Mouse (Mus musculus): ENCODE data around the gene Kif5c.
A peak's percentile ranks its signal among the peaks of the same experiment; 100 is the strongest.

The Kif5c gene

DNA sequence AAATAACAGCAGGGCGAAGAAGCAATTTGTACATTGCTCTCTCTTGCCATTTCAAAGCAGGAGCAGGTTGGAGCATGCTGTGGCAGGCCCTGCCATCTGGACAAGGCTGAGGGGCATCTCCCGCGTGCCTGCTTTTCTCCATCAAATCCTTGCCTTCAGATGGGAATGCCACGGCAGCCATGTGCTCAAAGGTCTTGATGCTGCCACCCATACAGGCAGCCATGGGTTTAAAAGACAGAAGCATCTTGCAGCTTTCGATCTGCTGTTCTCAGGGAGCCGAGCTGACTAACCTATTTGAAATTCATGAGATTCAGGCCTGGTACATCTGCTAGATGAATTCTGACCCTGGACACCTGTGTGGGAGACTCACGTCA, 53.4 kb downstream of the Kif5c start:
- peak; percentile 48 for DNase-seq

DNA sequence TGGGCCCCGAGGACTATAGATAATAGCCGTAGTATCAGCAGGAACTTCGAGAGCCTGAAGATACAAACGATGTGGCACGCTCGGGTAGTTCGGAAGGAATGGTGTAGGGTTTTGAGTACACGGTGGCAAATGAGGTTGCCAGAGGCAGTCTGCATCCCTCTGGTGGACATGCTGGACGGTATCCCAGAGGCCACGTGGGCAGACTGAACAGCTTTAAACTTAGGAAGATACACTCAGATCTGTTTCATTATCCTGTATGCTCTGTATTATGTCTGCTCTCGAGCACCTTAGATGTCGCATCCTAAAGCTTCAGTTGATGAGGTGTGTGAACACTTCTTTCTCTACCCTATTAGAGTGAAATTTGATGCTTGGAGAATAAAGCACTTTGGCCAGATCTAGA, 56.9 kb downstream of the Kif5c start:
- DNase-seq = no peak

DNA sequence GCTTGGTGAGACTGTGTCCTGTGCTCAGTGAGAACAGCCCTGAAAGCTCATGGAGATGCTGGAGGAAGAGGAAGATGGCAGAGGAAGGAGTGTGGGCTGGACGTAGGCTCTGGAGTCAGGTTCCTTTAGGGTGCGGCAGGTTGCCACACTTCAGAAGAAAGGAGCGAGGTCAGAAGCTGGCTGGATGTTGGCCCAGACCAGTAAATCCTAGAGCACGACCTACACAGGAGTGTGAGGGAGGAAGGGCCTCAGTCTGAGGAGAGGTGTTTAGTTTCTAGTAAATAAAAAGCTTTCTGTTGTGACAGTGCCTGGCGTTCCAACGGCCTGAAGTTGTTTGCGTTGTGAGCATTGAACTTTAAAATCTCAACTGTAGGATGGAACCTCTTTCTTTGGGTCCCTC, 59.3 kb downstream of the Kif5c start:
- DNase-seq = peak; percentile 34

DNA sequence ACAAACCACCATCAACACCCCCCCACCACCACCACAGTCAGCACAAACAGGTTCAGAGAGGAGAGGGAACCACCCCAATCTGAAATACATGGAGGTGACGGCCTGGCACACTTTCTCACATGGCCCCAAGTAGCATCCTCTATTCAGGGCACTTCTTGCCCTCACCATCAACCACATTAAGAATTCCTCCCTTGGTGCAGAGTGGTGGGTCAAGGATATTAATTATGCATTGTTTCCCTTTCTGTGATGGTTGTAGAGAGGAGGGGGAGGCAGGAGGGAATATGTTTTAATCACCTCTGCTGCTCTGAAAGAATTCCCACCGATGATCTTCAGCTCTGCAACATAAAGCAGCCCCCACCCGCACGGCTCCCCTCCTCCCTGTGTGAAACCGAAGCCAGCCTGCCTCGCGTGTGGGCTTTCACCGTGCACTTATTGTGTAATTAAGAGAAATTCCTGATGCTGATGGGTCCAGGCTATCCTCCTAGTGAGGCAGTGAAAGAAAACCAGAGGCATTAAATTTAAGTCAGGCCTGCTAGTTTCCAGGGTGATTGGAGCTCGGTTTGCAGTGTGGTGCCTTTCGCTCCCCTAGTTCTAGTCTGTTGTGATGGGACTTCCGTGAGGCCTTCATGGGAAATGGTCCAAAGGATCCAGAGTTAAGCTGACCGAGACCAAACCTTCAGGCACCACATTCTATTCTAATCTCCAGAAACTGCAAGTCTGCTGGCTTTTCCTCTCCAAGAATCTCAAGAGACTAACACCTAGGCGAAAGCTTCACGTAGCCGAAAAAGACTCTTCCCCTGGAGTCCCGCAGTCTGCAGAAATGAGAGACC, 60.3 kb downstream of the Kif5c start:
- DNase-seq = peak; percentile 75

DNA sequence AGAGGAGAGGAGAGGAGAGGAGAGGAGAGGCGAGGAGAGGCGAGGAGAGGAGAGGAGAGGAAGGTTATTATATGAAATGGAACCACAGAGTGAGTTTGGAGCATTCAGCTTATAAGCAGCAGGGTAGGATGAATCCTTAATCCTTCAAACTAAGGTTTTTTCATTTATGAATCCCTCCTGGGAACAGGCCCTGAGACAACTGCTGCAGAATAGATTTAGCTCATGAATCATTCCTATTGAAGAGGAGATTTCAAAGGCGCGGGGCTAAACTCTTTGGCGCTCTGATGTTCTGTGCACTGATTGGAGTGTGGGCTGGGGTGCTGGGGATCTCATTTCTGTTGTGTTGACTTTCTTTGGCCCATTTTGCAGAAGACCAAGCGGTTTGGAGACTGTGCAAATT, 63.7 kb downstream of the Kif5c start:
- DNase-seq = peak; percentile 33

DNA sequence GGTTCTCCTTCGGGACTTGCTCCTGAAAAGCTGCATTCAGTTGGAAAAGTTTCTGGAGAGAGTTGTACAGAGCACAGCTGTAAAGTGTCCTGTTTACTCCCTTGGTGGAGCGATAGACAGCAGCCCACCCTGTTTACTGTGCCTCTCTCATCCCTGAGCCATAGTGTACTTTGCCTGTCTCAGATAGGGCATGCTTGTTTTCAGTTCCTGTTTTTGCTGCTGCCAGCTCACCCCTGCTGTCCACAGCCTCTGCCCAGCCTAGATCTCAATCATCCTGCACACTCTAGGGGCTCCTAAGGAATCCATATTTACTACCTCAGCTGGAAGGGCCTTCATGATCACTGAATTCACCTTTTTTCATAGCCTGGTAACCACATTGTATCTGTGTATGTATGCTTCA, 65.7 kb downstream of the Kif5c start:
- DNase-seq = no peak

DNA sequence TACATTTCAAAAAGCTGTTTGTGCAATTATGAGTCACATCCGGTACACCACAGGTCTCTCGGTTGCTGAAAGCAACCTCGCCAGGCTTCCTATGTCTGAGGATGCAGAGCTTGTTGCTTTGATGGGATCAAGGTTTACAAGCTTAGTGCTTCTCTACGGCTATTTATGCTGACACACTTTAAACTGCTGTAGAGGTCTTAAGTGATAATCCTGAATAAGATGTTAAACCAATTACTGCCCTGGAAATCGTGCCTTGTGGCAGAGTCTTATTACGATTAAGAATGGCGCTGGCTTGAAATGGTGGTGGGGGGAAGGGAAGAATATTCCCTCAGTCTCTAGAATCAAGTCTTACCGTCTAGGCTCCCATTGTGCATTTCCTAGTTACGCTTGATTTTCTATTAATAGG, 71.3 kb downstream of the Kif5c start:
- peak; percentile 30 for DNase-seq

DNA sequence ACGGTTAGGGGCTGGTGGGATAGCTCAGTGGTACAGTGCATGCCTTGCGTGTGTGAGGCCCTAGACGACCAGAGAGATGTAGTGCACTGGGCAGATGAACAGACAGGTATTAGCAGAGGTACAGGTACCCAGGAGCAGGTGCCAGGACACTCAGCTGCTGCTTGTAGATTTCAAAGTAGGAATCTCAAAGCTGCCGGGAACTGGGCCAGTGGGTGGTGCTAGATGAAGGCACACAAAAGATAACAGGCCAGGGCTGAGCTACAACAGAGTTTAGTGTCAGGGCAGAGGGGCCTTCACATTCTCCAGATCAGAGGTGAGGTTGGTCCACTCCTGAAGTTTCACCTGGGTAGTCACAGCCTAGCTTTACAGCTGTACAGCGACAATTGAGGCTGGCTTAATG, 72.3 kb downstream of the Kif5c start:
- DNase-seq = peak; percentile 66

DNA sequence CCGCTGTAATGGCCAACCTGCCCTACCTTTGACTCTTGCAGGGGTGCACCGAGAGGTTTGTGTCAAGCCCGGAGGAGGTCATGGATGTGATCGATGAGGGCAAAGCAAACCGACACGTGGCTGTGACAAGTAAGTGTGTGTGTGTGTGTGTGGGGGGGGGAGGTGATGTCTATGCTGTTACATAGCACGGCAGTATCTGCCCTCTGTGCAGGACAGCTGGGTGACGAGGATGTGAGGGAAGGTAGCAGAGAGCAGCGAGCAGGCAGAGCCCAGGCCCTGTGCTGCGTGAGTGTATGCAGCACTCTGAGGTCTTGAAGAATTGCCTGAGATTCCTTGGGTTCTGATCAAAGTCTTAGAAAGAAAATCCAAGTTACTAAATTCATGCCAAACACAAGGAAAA, 75.6 kb downstream of the Kif5c start:
- peak; percentile 41 for DNase-seq

DNA sequence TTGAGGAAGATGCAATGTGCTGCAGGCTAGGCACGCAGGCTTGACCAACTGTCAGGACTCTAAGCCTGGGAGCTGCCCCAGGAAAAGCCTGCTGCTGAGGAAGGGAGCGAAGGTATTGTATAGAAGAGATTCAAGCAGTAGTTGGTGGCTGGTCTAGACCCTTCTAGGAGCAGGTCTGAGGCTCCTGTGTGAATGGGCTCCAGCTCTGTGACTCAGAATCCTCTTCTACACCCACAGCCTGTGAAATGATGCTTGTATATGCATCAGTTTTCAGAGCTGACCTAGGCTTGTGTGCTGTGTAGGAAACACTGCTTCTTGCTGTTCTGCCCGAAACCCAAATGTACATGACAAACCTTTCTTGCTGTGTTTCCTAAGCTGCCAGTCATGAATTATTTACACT, 76.4 kb downstream of the Kif5c start:
- DNase-seq = peak; percentile 66

DNA sequence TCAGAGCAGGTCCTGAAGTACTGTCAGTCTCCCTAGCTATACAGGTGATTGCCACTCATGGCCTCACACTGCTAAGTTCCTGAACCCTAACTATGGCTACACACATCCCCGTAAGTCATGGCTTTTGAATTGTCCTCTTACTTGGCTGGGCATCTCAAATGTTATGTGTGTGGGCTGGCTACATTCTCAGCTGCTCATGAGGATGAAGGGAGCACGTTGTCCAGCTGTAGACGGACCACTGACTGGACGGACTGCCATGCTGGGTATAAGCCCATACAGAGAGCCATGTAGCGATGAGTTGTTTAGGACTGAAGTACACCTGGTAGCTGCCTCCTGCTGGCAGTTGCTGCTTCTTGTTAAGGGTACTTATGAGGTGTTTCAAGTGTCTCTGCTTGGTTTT, 79.8 kb downstream of the Kif5c start:
- no peak for DNase-seq

DNA sequence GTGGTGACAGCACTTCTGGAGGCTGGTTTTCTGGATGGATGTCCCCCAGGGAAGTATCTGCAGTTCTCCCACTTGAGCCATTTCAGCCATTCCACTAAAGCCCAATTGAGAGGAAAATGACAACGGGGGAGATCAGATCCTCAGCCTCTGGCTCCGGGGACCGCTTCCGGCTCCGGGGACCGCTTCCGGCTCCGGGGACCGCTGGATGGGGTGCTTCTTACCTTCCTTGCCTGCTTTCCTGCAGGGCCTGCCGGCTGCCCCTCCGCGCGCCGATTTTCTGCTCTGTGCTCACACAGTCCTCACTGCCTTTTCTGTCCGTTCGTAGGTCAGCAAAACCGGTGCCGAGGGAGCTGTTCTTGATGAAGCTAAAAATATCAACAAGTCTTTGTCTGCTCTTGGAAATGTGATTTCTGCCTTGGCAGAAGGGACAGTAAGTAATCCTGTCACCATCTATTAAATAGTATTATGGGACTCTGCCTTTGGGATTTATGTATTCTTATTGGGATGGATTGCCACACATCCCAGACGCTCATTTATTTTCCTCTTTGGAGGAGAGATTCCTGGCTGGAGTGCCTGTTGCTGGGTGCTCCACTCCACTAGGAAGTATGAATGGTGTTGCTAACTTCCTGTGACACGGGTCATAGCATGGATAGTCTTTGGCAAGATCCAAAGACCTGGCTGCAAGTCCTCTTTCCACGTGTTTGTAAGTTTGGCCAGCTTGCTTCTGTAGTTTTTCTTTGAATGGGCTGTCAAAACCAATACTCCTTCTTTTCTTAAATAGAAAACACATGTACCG, 81.3 kb downstream of the Kif5c start:
- no peak for DNase-seq

DNA sequence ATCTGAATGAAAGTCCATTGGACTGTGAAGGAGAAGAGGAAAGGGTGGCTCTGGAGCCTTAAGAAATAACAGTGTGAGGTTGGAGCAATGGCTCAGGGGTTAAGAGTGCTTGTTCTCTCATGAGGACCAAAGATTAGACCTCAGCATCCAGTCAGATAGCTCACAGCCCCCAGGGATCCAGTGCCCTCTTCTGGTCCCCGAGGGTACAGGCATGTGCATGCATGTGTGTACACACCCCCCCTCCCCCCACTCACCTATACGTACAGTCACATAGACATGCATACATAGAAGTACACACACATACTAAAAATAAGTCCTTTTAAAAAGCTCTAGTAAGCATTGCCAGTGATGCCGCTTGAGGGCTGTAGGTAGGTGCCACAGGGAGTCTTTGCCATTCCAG, 91.1 kb downstream of the Kif5c start:
- no peak for DNase-seq

DNA sequence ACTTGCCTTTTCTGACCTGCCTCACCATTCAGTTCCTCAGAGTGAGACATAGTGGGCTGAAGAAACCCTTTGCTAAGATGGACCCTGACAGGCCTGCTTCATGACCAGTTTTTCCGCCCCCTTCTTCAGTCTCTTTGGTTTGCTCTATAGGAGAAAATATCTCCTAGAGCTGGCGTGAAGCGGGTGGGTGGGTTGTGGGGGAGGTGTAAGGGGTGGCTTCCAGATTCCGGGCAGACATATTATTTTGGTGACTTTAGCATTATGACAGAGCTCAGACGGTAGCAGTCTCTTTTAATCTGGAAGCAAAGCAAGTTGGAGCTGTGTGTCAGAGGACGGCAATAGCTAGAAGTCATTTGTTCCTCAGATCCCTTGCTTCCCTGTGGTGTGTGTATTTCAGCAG, 92.6 kb downstream of the Kif5c start:
- DNase-seq = no peak

DNA sequence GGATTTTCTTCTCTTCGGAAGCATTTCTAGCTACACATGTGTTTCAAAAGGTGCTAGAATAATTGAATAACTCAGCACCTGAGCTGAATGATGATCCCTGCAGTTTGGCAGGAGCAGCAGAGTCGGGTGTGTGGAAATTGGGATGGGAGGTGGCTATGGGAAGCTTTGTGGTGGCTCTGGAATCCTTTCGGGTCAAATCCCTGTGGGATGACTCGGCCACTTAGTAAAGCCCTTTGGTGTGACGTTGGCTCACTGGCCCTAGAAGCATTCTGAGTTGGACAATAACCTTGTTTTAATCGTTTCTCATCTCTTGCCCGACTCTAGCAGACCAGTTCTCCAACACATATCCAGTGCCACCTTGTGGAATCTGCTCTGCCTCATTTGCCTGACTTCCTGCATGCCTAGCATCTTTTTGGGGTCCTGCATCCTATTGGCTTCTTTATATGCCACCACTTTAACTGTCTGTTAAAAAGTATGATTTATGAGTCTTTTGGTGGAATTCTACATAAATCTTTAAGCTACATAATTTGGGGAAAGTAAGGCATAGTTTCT, 93.3 kb downstream of the Kif5c start:
- DNase-seq = no peak

DNA sequence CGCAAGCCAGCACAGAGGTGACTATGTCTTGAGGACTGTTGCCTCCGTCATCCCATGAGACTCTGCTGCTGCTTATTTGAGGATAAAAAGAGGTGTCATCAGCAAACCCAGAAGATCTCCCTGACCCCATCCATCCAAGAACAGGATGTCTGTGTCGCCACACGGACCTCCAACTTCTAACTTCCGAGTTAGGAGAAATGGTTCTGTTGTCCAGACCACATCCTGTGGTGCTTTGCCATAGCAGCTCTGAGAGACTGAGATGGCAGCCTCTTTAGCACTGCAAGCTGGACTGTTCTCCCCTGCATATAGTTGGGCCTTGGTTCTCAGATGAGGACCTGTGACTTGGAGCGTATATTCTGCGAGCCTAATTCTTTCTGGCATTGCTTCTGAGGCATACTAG, 97.4 kb downstream of the Kif5c start:
- DNase-seq = no peak

DNA sequence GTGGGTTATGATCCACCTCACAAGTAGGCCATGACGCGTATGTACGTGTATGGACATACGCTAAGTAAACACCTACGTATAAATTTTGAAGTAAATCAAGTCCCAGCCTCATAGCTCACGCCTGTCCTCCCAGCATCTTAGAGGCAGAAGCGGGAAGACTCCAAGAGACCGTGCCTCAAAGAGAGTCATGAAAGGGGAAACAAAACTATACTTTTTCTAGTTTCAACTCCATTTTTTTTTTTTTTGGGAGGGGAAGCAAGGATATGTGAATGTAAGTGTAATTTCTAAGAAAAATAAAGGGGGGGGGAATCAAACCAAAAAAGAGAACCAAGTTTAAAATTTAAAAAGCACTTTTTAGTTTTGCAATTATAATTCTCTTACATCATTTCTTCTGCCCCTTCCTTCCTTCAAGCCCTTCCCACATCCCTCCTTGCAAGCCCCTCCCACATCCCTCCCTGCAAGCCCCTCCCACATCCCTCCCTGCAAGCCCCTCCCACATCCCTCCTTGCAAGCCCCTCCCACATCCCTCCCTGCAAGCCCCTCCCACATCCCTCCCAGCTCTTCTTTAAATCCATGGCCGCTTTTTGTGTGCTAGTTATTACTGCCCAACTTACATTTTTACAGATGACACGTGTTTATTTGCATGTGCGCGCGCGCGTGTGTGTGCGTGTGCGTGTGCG, 98.5 kb downstream of the Kif5c start:
- no peak for DNase-seq

DNA sequence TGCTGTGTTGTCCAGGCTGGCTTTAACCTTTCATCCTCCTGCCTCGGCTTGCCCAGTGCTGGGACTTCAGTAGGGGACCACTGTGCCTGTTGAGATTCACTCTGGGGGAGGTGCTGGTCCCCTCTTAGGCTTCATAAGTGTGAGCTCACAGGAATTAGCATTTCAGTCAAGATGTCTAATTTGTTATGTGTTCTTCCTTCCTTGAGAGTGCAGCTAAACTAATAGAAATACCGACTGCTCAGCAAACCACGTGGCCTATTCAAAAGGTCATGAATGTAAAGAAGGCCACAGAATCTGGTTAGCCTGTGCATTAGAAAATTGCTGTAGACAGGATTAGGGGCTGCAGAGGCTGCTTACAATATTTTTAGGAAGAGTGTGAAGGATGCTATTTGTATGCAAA, 99.4 kb downstream of the Kif5c start:
- no peak for DNase-seq

DNA sequence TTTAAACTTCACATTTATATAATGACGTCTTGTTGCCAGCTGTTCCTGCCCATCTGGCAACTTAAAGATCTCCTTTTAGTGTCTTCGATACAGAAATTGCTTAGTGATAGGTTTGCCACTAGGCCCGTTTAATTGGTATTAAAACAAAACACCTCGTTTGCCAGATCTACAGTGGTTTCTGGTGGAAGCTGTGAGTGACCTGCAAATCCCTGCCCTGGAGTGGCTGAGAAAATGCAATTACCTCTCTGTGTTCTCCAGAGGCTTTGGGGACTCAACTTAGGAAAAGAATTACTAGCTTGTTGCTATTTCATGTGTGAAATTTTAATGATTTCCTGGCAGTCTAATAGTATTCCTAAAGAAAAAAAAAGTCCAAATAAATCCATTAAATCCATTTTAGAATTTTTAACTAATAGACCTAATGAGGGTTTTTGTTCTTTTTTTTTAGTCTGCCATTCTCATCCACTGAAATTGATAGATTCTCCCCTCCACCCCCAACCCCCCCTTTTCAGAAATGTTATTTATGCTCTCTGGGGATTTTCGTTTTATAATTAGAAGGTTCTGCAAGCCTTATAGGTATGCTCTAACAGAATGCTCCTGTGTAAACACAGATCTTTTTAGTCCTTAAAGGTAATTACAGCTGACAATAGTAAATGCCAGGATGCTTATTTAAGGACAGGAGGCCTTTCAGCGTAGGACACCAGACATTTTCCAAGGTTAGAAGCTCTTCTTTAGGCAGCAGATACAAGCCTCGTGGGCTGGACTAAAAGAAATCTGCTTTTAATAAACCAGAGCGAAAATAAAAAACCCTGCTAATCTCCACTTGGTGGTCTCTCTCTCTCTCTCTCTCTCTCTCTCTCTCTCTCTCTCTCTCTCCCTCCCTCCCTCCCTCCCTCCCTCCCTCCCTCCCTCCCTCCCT, 100.1 kb downstream of the Kif5c start:
- no peak for DNase-seq

DNA sequence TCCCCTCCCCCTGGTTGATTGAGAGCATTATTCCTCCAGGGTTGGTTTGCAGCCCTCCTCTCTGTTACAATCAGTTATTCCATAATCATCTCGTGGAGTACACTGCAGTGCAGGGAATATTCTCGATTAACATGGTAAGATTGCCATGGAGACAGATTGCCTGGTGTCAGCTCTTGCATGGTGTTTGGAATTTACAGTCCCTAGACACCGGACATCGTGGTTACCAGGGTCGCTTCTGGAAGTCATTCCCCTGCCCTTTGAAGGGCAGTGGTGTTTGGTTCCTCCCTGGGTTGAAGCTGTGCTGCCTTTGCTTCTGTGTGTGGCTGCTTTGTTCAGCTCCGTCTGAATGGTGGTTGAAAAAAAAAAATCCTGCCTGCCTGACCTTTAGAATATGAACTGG, 100.8 kb downstream of the Kif5c start:
- DNase-seq = no peak

DNA sequence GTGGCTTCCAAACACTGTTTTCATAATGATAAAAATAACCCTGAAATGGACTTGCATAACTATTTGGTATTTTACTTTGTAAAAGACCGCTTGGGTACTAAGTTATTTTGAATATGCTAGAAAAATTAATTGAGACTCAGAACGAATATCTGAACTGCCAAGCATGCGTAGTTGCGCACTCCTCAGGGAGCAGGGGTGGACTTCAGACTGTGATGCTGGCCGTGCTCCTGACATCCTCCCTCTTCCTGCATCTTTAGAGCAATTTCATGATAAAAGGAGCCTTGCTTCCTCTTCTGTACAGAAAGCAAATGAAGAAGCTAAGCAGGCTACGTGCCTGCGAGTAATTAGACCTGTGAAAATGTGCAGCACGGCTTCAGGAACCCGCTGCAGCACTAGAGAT, 101.2 kb downstream of the Kif5c start:
- no peak for DNase-seq

DNA sequence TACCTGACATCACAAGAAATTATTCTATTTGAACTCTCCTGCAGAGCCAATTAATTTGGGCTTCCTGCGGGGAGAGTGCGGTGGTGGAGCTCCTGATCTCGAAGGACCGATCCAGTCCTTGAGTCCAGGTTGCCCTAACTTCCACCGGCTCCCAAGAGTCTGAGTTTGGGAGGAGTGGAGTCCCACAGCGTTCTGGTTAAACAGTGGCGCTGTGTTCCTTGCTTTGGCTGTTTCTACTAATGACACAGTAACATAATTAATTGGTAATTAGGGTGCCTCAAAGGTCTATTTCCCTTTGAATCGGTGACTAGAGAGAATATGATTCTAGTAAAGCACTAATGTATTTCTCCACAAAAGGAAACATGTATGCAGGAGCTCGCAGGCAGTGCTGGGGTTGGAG, 103.2 kb downstream of the Kif5c start:
- DNase-seq = no peak

DNA sequence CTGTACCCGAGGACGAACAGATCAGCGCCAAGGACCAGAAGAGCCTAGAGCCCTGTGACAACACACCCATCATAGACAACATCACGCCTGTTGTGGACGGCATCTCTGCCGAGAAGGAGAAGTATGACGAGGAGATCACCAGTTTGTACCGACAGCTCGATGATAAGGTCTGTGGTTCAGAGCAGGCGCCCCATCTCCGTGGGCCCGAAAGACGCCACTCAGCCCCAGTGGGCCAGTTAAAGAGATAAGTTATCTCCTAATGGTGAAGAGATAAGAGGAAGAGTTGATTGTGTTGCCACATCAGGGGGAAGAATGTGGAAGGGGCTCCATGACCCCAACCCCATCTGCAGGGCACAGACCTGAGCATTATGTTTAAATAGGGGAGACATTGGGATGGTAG, 103.9 kb downstream of the Kif5c start:
- no peak for DNase-seq

All from heart, adult 11 months (tissue).